Mouse (Mus musculus): ENCODE measurements around the gene Clcn1. TPM values are rescaled to one million over a fixed set of nuclear protein-coding genes. Genes with fewer than 3 reads are reported as not detected.

Clcn1 gene
- total and polyA plus RNA-seq, 2 experiments, result 0.02 to 0.09 TPM

GRCm38 (mm10) chr6:42365215-42365614 is 78.7 kb downstream of the Clcn1 start:
- Histone ChIP-seq H3K4me3 (ENCODE audit: insufficient read depth, low read depth, low read length) (no peak overlapping the region), H3K27ac (replicated peaks; ENCODE audit: insufficient read depth, low read depth, low read length) (no peak overlapping the region)

More at GRCm38 (mm10) chr6:42365215-42365614, 78.7 kb downstream of the Clcn1 start:
- Histone ChIP-seq H3K27me3 (ENCODE audit: control insufficient read depth, insufficient read depth, low read length) (no peaks in the 10 kb centered on the region), H3K4me1 (ENCODE audit: control insufficient read depth, insufficient read depth, low read length) (peaks cover 6% of the 10 kb centered on the region; the same call in 1 of the 2 replicates), H3K9ac (ENCODE audit: low read depth, low read length) (no peak overlapping the region), H3K36me3 (ENCODE audit: control insufficient read depth, insufficient read depth, low read length) (peaks cover 32% of the 10 kb centered on the region), H3K79me2 (ENCODE audit: control insufficient read depth, insufficient read depth, low read length) (no peaks in the 10 kb centered on the region; the same call in 1 of the 2 replicates)
- TF ChIP-seq CTCF (IDR thresholded peaks at IDR 0.05; ENCODE audit: low read depth, low read length) (no peak), POLR2A (IDR thresholded peaks at IDR 0.05; ENCODE audit: extremely low read depth, insufficient read depth, low read length) (no peak)
- 97% methylated on average over 6 of the region's 6 CpGs for WGBS
- no peak for DNase-seq (ENCODE audit: extremely low read depth, low read depth, low spot score)

Other genes with a start within 250 kb of the Clcn1 start
- gene Sva, start 248.3 kb upstream of the Clcn1 start, total RNA-seq (2014; rRNA removed), result not detected in 2 replicates
- gene Sva, start 248.3 kb upstream of the Clcn1 start, polyA plus RNA-seq (2012; rRNA removed), result not detected in 2 replicates
- gene Tas2r139, start 145.7 kb upstream of the Clcn1 start, total RNA-seq (2014; rRNA removed), result not detected in 2 replicates
- not detected in 2 replicates for gene Tas2r139, start 145.7 kb upstream of the Clcn1 start, polyA plus RNA-seq (2012; rRNA removed)
- not detected in 2 replicates for gene Tas2r144, start 71.4 kb upstream of the Clcn1 start, total RNA-seq (2014; rRNA removed)
- gene Tas2r144, start 71.4 kb upstream of the Clcn1 start, polyA plus RNA-seq (2012; rRNA removed), result not detected in 2 replicates
- 279 and 283 TPM in 2 replicates for gene Gstk1, start 40.8 kb upstream of the Clcn1 start, total RNA-seq (2014; rRNA removed)
- 166 and 218 TPM in 2 replicates for gene Gstk1, start 40.8 kb upstream of the Clcn1 start, polyA plus RNA-seq (2012; rRNA removed)
- gene Tmem139, start 24.7 kb upstream of the Clcn1 start, total RNA-seq (2014; rRNA removed), result 0.46 TPM in 1 of 2 replicates, not detected in the other
- 0.29 and 0.37 TPM in 2 replicates for gene Tmem139, start 24.7 kb upstream of the Clcn1 start, polyA plus RNA-seq (2012; rRNA removed)
- gene Casp2, start 21.7 kb upstream of the Clcn1 start, total RNA-seq (2014; rRNA removed), result 5.6 and 6.2 TPM in 2 replicates
- 3.7 and 3.8 TPM in 2 replicates for gene Casp2, start 21.7 kb upstream of the Clcn1 start, polyA plus RNA-seq (2012; rRNA removed)
- under 0.01 TPM in 1 of 2 replicates, not detected in the other for gene Fam131b, start 38.0 kb downstream of the Clcn1 start, total RNA-seq (2014; rRNA removed)
- gene Fam131b, start 38.0 kb downstream of the Clcn1 start, polyA plus RNA-seq (2012; rRNA removed), result not detected in 2 replicates
- gene Zyx, start 62.9 kb downstream of the Clcn1 start, total RNA-seq (2014; rRNA removed), result 6.4 and 9.5 TPM in 2 replicates
- 43.1 and 49.8 TPM in 2 replicates for gene Zyx, start 62.9 kb downstream of the Clcn1 start, polyA plus RNA-seq (2012; rRNA removed)
- 27.6 and 30.9 TPM in 2 replicates for gene Epha1, start 86.6 kb downstream of the Clcn1 start, total RNA-seq (2014; rRNA removed)
- gene Epha1, start 86.6 kb downstream of the Clcn1 start, polyA plus RNA-seq (2012; rRNA removed), result 27.1 and 28.1 TPM in 2 replicates
- gene Tas2r143, start 113.6 kb downstream of the Clcn1 start, total RNA-seq (2014; rRNA removed), result 0.27 and 0.83 TPM in 2 replicates
- gene Tas2r143, start 113.6 kb downstream of the Clcn1 start, polyA plus RNA-seq (2012; rRNA removed), result 0.13 and 0.17 TPM in 2 replicates
- 0.27 and 0.28 TPM in 2 replicates for gene Tas2r135, start 118.7 kb downstream of the Clcn1 start, total RNA-seq (2014; rRNA removed)
- not detected in 2 replicates for gene Tas2r135, start 118.7 kb downstream of the Clcn1 start, polyA plus RNA-seq (2012; rRNA removed)
- gene Tas2r126, start 147.8 kb downstream of the Clcn1 start, total RNA-seq (2014; rRNA removed), result 0.20 and 0.28 TPM in 2 replicates
- not detected in 2 replicates for gene Tas2r126, start 147.8 kb downstream of the Clcn1 start, polyA plus RNA-seq (2012; rRNA removed)
- gene Olfr458, start 178.5 kb downstream of the Clcn1 start, total RNA-seq (2014; rRNA removed), result not detected in 2 replicates
- not detected in 2 replicates for gene Olfr458, start 178.5 kb downstream of the Clcn1 start, polyA plus RNA-seq (2012; rRNA removed)
- not detected in 2 replicates for gene Olfr457, start 189.7 kb downstream of the Clcn1 start, total RNA-seq (2014; rRNA removed)
- not detected in 2 replicates for gene Olfr457, start 189.7 kb downstream of the Clcn1 start, polyA plus RNA-seq (2012; rRNA removed)
- not detected in 2 replicates for gene Olfr456, start 200.5 kb downstream of the Clcn1 start, total RNA-seq (2014; rRNA removed)
- not detected in 2 replicates for gene Olfr456, start 200.5 kb downstream of the Clcn1 start, polyA plus RNA-seq (2012; rRNA removed)